Mouse (Mus musculus) limb, embryonic 13.5 days (tissue): ENCODE data around the gene Dbf4. TPM values are rescaled to one million over a fixed set of nuclear protein-coding genes. Genes with fewer than 3 reads are reported as not detected.

Experiments used
- ATAC-seq: fragments of 200-750 bp; cut with Nextera tagmentation; 2 replicates; pipeline ENCODE4 v1.8.0; 2017; ENCODE audit warnings: low read depth, moderate number of reproducible peaks, moderate TSS enrichment; ENCODE audit not compliant: low FRiP score
- H3K27ac ChIP-seq: fragments of 300-500 bp; sonication (generic); 2 replicates; pipeline ENCODE4 v1.5.1; 2015; ENCODE audit warnings: inconsistent platforms, mild to moderate bottlenecking, moderate library complexity
- H3K27me3 ChIP-seq: fragments of 300-500 bp; sonication (generic); 2 replicates; pipeline ENCODE4 v1.6.1; 2015; ENCODE audit warnings: mild to moderate bottlenecking, inconsistent platforms
- H3K36me3 ChIP-seq: fragments of 300-500 bp; sonication (generic); 2 replicates; pipeline ENCODE4 v1.6.1; 2015; ENCODE audit warnings: inconsistent platforms, mild to moderate bottlenecking, moderate library complexity
- H3K4me1 ChIP-seq: fragments of 300-500 bp; sonication (generic); 2 replicates; pipeline ENCODE4 v1.6.1; 2015; ENCODE audit warnings: inconsistent platforms
- H3K4me2 ChIP-seq: fragments of 300-500 bp; sonication (generic); replicated peaks from 2 replicates; pipeline ENCODE4 v1.6.1; 2015; ENCODE audit warnings: inconsistent platforms, mild to moderate bottlenecking, moderate library complexity
- H3K4me3 ChIP-seq: fragments of 300-500 bp; sonication (generic); 2 replicates; pipeline ENCODE4 v1.5.1; 2015; ENCODE audit warnings: moderate library complexity, mild to moderate bottlenecking, inconsistent platforms
- H3K9ac ChIP-seq: fragments of 300-500 bp; sonication (generic); 2 replicates; pipeline ENCODE4 v1.6.1; 2015; ENCODE audit warnings: mild to moderate bottlenecking, inconsistent platforms
- H3K9me3 ChIP-seq: fragments of 300-500 bp; sonication (generic); 2 replicates; pipeline ENCODE4 v1.6.1; 2016; ENCODE audit warnings: inconsistent platforms
- WGBS: fragments of 180-500 bp; shearing (Covaris S2); methylation state at CpG from one replicate; pipeline ENCODE4 v1.1.7; 2015; 5-methylcytosine and 5-hydroxymethylcytosine counted together
- polyA plus RNA-seq: library from polyadenylated mRNA; unstranded; fragments of >200 nt; fragmentation: Nextera tagmentation; extraction: Ambion mirVana; gene quantifications from 2 replicates; pipeline ENCODE4 v1.2.1, GENCODE M21; 2015

Gene Dbf4
- polyA plus RNA-seq, 1 experiment from 2014 or later: 39.2 TPM

DNA sequence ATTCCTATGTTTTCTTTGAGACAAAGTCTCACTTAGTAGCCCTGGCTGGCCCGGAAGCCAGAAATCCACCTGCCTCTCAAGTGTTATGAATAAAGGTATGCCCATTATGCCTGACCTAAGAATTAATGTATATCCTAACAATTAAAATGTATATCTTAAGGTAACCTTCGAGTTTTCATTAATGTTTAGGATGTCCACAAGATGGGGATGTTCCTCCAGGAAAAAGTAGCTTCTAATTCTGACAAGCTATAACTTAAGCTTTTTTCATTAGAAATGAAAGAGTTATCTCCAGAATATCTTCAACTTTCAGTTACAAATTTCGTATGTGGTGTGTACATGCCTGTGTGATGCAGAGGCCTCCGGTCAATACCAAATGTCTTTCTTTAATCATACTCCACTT is 13.8 kb downstream of the Dbf4 start:
- ATAC-seq: no peak
- 84% methylated on average over 4 of the region's 4 CpGs for WGBS

DNA sequence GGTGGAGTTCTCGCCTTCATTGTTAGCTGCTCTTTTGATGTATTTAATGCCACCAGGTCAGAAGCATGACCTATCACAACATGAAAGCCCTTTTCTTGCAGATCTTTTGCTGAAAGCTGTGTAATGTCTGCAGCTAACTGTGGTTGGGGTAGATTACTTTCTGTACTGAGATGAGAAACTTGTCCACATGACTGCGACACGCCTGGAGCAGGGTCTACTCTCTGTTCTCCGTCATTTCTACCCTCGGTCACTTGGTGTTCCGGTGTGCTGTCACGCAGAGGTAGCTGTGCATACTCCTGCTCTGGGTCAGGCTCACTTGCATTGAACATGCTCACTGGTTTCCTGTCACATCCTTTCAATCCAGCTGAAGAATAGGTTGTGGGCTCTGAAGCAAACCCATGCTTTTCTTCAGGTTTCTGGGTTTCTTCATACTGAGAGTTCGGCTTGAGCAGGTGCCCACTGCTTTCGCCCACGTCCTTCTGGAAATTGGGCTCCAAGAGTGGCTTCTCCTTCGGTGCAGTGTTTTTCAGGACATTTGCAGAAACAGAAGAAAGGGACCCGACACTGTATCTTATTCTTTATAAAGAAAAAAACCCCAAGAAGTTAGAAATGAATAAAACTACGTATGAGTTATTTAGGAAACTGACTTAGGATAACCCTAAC is 24.8 kb downstream of the Dbf4 start:
- Histone ChIP-seq H3K9ac (no peak overlapping the region), H3K4me2 (no peak overlapping the region), H3K4me3 (no peak overlapping the region), H3K4me1 (no peaks in the 10 kb centered on the region), H3K9me3 (no peaks in the 10 kb centered on the region), H3K27ac (no peak overlapping the region), H3K27me3 (no peaks in the 10 kb centered on the region), H3K36me3 (peaks cover 51% of the 10 kb centered on the region)
- no peak for ATAC-seq
- WGBS: 95% methylated on average over 13 of the region's 13 CpGs

More for the DNA sequence above, 13.8 kb downstream of the Dbf4 start:
- Histone ChIP-seq H3K4me2 (no peak overlapping the region), H3K4me1 (no peaks in the 10 kb centered on the region), H3K27ac (no peak overlapping the region), H3K9me3 (no peaks in the 10 kb centered on the region), H3K4me3 (no peak overlapping the region), H3K36me3 (peaks cover 49% of the 10 kb centered on the region), H3K9ac (no peak overlapping the region), H3K27me3 (no peaks in the 10 kb centered on the region)

DNA sequence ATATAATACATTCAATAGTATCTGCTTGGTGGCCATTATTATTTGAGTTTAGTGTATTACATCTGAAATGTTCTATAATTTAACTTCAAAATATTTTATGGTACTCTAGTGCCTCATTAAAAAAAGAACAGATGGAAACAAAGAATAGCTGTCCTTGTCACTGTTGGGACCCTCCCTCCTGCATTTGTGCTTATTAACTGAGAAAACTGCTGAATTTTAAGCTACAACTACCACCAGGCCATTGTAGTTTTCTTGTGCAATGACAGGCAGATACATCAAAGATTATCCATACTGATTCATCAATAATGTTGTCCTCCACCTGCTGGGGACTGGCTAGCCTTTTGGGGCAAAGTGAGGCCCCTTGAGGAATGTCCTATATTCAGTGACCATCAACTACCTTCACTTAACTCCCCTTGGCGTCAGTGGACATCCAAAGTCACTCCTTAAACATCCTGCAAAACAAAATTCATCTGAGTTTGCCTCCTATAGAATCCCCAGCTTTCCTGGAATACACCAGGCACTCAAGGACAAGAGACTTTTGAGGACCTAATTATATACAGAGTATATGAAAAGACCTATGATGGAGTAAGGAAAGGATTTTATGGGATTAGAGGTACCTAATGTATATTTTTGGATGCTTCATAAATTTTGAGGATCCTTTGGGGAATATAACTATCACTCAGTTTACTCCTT is 28.5 kb downstream of the Dbf4 start:
- ATAC-seq: no peak
- Histone ChIP-seq H3K36me3 (peaks cover 29% of the 10 kb centered on the region), H3K9me3 (no peaks in the 10 kb centered on the region), H3K9ac (no peak overlapping the region), H3K4me2 (no peak overlapping the region), H3K4me1 (no peaks in the 10 kb centered on the region), H3K27me3 (no peaks in the 10 kb centered on the region), H3K27ac (no peak overlapping the region), H3K4me3 (no peak overlapping the region)
- WGBS: 73% methylated on average over 1 of the region's 1 CpGs

GRCm38 (mm10) chr5:8374297-8374906 is 48.1 kb downstream of the Dbf4 start:
- ATAC-seq: no peak
- H3K27ac ChIP-seq: no peak overlapping the region

DNA sequence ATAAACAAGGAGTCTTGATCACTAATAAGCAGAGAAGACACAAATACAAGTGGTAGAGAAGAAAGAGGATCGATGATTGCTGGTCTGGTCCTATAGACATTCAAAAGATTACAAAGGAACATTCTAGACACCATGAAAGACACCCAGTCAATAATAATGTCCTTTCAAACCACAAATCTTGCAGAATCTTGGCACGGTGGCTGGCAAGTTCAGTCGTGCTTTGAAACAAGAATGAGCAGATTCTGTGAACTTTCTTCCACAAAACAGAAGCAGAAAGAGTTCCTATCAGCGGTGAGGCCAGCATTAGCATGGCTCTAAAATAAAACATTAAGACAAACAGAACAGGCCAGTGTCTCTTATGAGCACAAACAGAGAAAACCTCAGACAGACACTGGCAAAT is 49.1 kb downstream of the Dbf4 start:
- H3K27ac ChIP-seq: no peak overlapping the region
- H3K27me3 ChIP-seq: peaks cover 7% of the 10 kb centered on the region; the same call in 1 of the 2 replicates
- no peaks in the 10 kb centered on the region for H3K9me3 ChIP-seq
- H3K9ac ChIP-seq: no peak overlapping the region
- WGBS: 80% methylated on average over 4 of the region's 4 CpGs
- no peaks in the 10 kb centered on the region for H3K36me3 ChIP-seq
- ATAC-seq: no peak
- H3K4me1 ChIP-seq: no peaks in the 10 kb centered on the region
- no peak overlapping the region for H3K4me2 ChIP-seq
- no peak overlapping the region for H3K4me3 ChIP-seq

More at GRCm38 (mm10) chr5:8374297-8374906, 48.1 kb downstream of the Dbf4 start:
- Histone ChIP-seq H3K4me2 (no peak overlapping the region), H3K9ac (no peak overlapping the region), H3K9me3 (no peaks in the 10 kb centered on the region), H3K36me3 (no peaks in the 10 kb centered on the region), H3K4me3 (no peak overlapping the region), H3K4me1 (no peaks in the 10 kb centered on the region), H3K27me3 (no peaks in the 10 kb centered on the region)
- WGBS: 75% methylated on average over 5 of the region's 5 CpGs

GRCm38 (mm10) chr5:8368781-8369180 is 53.7 kb downstream of the Dbf4 start:
- Histone ChIP-seq H3K36me3 (no peaks in the 10 kb centered on the region), H3K4me2 (no peak overlapping the region), H3K9me3 (no peaks in the 10 kb centered on the region), H3K4me1 (0 out of 2 replicates have a peak, but pooled peaks cover 9% of the 10 kb centered on the region), H3K27ac (no peak overlapping the region), H3K4me3 (no peak overlapping the region), H3K27me3 (peaks cover 10% of the 10 kb centered on the region; the same call in 1 of the 2 replicates), H3K9ac (no peak overlapping the region)
- 88% methylated on average over 5 of the region's 5 CpGs for WGBS
- no peak for ATAC-seq

GRCm38 (mm10) chr5:8368328-8368692 is 54.2 kb downstream of the Dbf4 start:
- Histone ChIP-seq H3K4me1 (0 out of 2 replicates have a peak, but pooled peaks cover 9% of the 10 kb centered on the region), H3K27me3 (peaks cover 10% of the 10 kb centered on the region; the same call in 1 of the 2 replicates), H3K9ac (peak overlapping the region; percentile 39; the same call in 1 of the 2 replicates), H3K4me3 (peak overlapping the region; percentile 75), H3K27ac (no peak overlapping the region), H3K9me3 (no peaks in the 10 kb centered on the region), H3K4me2 (peak overlapping the region; percentile 81), H3K36me3 (no peaks in the 10 kb centered on the region)
- WGBS: 42% methylated on average over 7 of the region's 7 CpGs
- no peak for ATAC-seq

- 0 out of 2 replicates have a peak, but pooled peaks cover 9% of the 10 kb centered on the region for H3K4me1 ChIP-seq
- under 1% methylated on average over 55 of the region's 55 CpGs for WGBS
- ATAC-seq: peak; percentile 94
- H3K9ac ChIP-seq: peak within 1 kb of the TSS; percentile 82
- H3K27ac ChIP-seq: peak within 1 kb of the TSS; percentile 48; the same call in 1 of the 2 replicates
- H3K4me3 ChIP-seq: peak within 1 kb of the TSS; percentile 75
- H3K4me2 ChIP-seq: peak within 1 kb of the TSS; percentile 81
- H3K27me3 ChIP-seq: peaks cover 10% of the 10 kb centered on the region; the same call in 1 of the 2 replicates
- H3K36me3 ChIP-seq: no peaks in the 10 kb centered on the region
- H3K9me3 ChIP-seq: no peaks in the 10 kb centered on the region
Measured at GRCm38 (mm10) chr5:8367614-8368327, 54.7 kb downstream of the Dbf4 start, which contains the start of gene Adam22. TSS of gene Adam22 (minus strand) at chr5:8368160.

GRCm38 (mm10) chr5:8366771-8367613 is 55.5 kb downstream of the Dbf4 start:
- H3K9ac ChIP-seq: peak overlapping the region; percentile 82
- H3K27ac ChIP-seq: no peak overlapping the region
- 0 out of 2 replicates have a peak, but pooled peaks cover 9% of the 10 kb centered on the region for H3K4me1 ChIP-seq
- peaks cover 10% of the 10 kb centered on the region; the same call in 1 of the 2 replicates for H3K27me3 ChIP-seq
- no peaks in the 10 kb centered on the region for H3K9me3 ChIP-seq
- H3K4me3 ChIP-seq: peak overlapping the region; percentile 75
- 3% methylated on average over 24 of the region's 25 CpGs for WGBS
- peak overlapping the region; percentile 81 for H3K4me2 ChIP-seq
- no peaks in the 10 kb centered on the region for H3K36me3 ChIP-seq
- ATAC-seq: peak; percentile 34; the same call in 1 of the 2 replicates

GRCm38 (mm10) chr5:8362361-8362760 is 60.2 kb downstream of the Dbf4 start:
- WGBS: 55% methylated on average over 1 of the region's 1 CpGs
- Histone ChIP-seq H3K9ac (no peak overlapping the region), H3K4me1 (peaks cover 17% of the 10 kb centered on the region), H3K4me3 (no peak overlapping the region), H3K27me3 (no peaks in the 10 kb centered on the region), H3K4me2 (no peak overlapping the region), H3K36me3 (no peaks in the 10 kb centered on the region; the same call in 1 of the 2 replicates), H3K27ac (no peak overlapping the region), H3K9me3 (no peaks in the 10 kb centered on the region)
- no peak for ATAC-seq

DNA sequence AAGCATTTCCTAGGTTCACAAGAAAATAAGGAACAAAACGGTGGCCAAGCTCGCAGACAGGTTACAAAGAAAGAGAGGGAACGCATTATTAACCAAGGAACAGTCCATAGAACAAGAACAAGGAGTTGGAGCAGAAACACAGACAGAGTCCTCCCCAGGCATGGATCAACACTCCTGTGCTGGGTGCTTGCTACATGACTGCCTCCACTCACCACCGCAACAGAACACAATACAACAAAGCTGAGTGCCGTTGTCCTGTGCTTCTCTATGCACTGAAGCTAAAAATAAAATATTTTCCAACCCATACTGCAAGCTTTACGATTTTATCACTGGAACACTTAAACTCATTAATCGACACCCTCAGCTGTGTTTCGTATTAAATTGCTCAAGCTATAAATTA is 64.8 kb downstream of the Dbf4 start:
- Histone ChIP-seq H3K9me3 (no peaks in the 10 kb centered on the region), H3K27ac (no peak overlapping the region), H3K27me3 (no peaks in the 10 kb centered on the region), H3K4me3 (no peak overlapping the region), H3K9ac (no peak overlapping the region), H3K4me1 (peaks cover 13% of the 10 kb centered on the region), H3K36me3 (peaks cover 2% of the 10 kb centered on the region; the same call in 1 of the 2 replicates), H3K4me2 (no peak overlapping the region)
- ATAC-seq: no peak
- WGBS: 74% methylated on average over 8 of the region's 8 CpGs
